Mouse (Mus musculus) adrenal gland, adult 8-10 months (tissue): ENCODE measurements around the gene Tas2r113. TPM values are rescaled to one million over a fixed set of nuclear protein-coding genes. Genes with fewer than 3 reads are reported as not detected.
"Not testable (repeated sequence)": the region's sequence is repeated elsewhere in the genome, so short reads cannot be mapped to it uniquely, and the experiment has no call there.

Experiments
- DNase-seq: peaks from one replicate; pipeline ENCODE4 v3.0.0; 2022
- total RNA-seq, 4 experiments: library from RNA; stranded (reverse); gene quantifications; 2 replicates each; pipeline ENCODE4 v1.2.4; 2022

The Tas2r113 gene
- not detected for total RNA-seq

GRCm38 (mm10) chr6:132892711-132893110, at the start of gene Tas2r113:
TSS of gene Tas2r113 (plus strand) at chr6:132893011.
- no peak for DNase-seq

- DNase-seq, result no peak
These were observed 46.0 kb upstream of the Tas2r113 start, which contains the start of gene Tas2r123 for GRCm38 (mm10) chr6:132846842-132847241. TSS of gene Tas2r123 (plus strand) at chr6:132847142.

- DNase-seq, result no peak
These were observed 37.7 kb upstream of the Tas2r113 start, which contains the start of gene Tas2r116 for GRCm38 (mm10) chr6:132855138-132855537. TSS of gene Tas2r116 (plus strand) at chr6:132855438.

GRCm38 (mm10) chr6:132867708-132868107, 25.1 kb upstream of the Tas2r113 start, which contains the start of gene Tas2r110:
TSS of gene Tas2r110 (plus strand) at chr6:132868008.
- no peak for DNase-seq

GRCm38 (mm10) chr6:132909351-132909750, 16.5 kb downstream of the Tas2r113 start, which contains the start of gene Tas2r125:
TSS of gene Tas2r125 (plus strand) at chr6:132909651.
- DNase-seq, result no peak

- DNase-seq, result not testable (repeated sequence)
These were observed 48.6 kb downstream of the Tas2r113 start for GRCm38 (mm10) chr6:132941376-132941775.

Other genes starting within 250 kb of the Tas2r113 start
- not detected for gene A630073D07Rik, start 241.5 kb upstream of the Tas2r113 start, total RNA-seq
- gene Tas2r120, start 236.1 kb upstream of the Tas2r113 start, total RNA-seq, result not detected
- gene Tas2r121, start 192.0 kb upstream of the Tas2r113 start, total RNA-seq, result not detected
- gene Tas2r122, start 181.1 kb upstream of the Tas2r113 start, total RNA-seq, result not detected
- not detected for gene Tas2r115, start 155.0 kb upstream of the Tas2r113 start, total RNA-seq
- not detected for gene Tas2r124, start 138.3 kb upstream of the Tas2r113 start, total RNA-seq
- gene Tas2r102, start 130.9 kb upstream of the Tas2r113 start, total RNA-seq, result not detected
- not detected for gene Tas2r136, start 114.8 kb upstream of the Tas2r113 start, total RNA-seq
- not detected for gene Tas2r117, start 90.2 kb upstream of the Tas2r113 start, total RNA-seq
- gene Tas2r123, start 45.9 kb upstream of the Tas2r113 start, total RNA-seq, result not detected
- not detected for gene Tas2r116, start 37.6 kb upstream of the Tas2r113 start, total RNA-seq
- not detected for gene Tas2r110, start 25.0 kb upstream of the Tas2r113 start, total RNA-seq
- not detected for gene Tas2r125, start 16.6 kb downstream of the Tas2r113 start, total RNA-seq
- gene Tas2r129, start 58.1 kb downstream of the Tas2r113 start, total RNA-seq, result not detected
- gene Tas2r131, start 64.9 kb downstream of the Tas2r113 start, total RNA-seq, result not detected
- not detected for gene Tas2r109, start 88.0 kb downstream of the Tas2r113 start, total RNA-seq
- gene Tas2r103, start 144.1 kb downstream of the Tas2r113 start, total RNA-seq, result not detected
- not detected for gene Tas2r140, start 162.8 kb downstream of the Tas2r113 start, total RNA-seq
- gene Smim10l1, start 211.9 kb downstream of the Tas2r113 start, total RNA-seq, result 10 to 100 TPM; 73.7 to 95.2 (median 84.8) TPM